Comparison of ENCODE assay signal across 9 mouse cellular contexts in genomic region chr5:135494183-135494910, GRCm38 (mm10). TPM values are rescaled to one million over a fixed set of nuclear protein-coding genes. Genes with fewer than 3 reads are reported as not detected.
A peak's percentile ranks its signal among the peaks of the same experiment; 100 is the strongest.
DNase-seq lines count a peak whose midpoint lies in the region; ATAC-seq and TF ChIP-seq lines count a peak whose summit lies in the region.
"Had no signal": no experiment of that assay in that cellular context is flagged by ENCODE, and none has a peak within 500 bp of the region (broad histone marks: within the 10 kb centered on the region; RNA-seq: fewer than 3 reads in every experiment).

No protein-coding gene starts in this region.

- peaks cover 19% of the 10 kb centered on the region for H3K4me1 ChIP-seq in brown adipose tissue, adult 24 weeks (ENCODE audit: control insufficient read depth, insufficient read depth, insufficient read length, low read length)
- H3K4me1 ChIP-seq in kidney, embryonic 16.5 days (ENCODE audit: insufficient read depth, low read length): peaks cover 10% of the 10 kb centered on the region
- 0 out of 2 replicates have a peak, but pooled peaks cover 5% of the 10 kb centered on the region for H3K4me1 ChIP-seq in stomach, embryonic 15.5 days

- WGBS in kidney, embryonic 16.5 days: 87% methylated on average over 13 of the region's 13 CpGs
- 82% methylated on average over 13 of the region's 13 CpGs for WGBS in stomach, embryonic 15.5 days

- H3K4me2 ChIP-seq in kidney, embryonic 16.5 days (replicated peaks; ENCODE audit: low read depth, low read length): no peak overlapping the region
- no peak overlapping the region for H3K4me2 ChIP-seq in stomach, embryonic 15.5 days

- 0 out of 2 replicates have a peak, but pooled peaks have one; percentile 57 for ATAC-seq in kidney, embryonic 16.5 days (ENCODE audit: low FRiP score, low TSS enrichment)
- ATAC-seq in stomach, embryonic 15.5 days (ENCODE audit: insufficient read depth, low FRiP score, low read depth): peak; percentile 45; the same call in 1 of the 2 replicates

- TF ChIP-seq CTCF in layer of hippocampus, adult 2 months (conservative IDR thresholded peaks at IDR 0.05): peak; percentile 78

- H3K9ac ChIP-seq in kidney, embryonic 16.5 days (replicated peaks; ENCODE audit: low read length): no peak overlapping the region
- no peak overlapping the region for H3K9ac ChIP-seq in stomach, embryonic 15.5 days

- peak in 1 of 2 experiments; percentile 27 for DNase-seq in layer of hippocampus, adult 2 months (ENCODE audit: low spot score in 2 of 2)
- DNase-seq in layer of hippocampus, postnatal 14 days (ENCODE audit: low spot score in 2 of 2): no peak
- peak; percentile 71 for DNase-seq in MN1 (ENCODE audit: low spot score)
- DNase-seq in frontal cortex, postnatal 25 days (ENCODE audit: low spot score in 2 of 2): no peak

- H3K4me3 ChIP-seq in layer of hippocampus, adult 2 months: no peak overlapping the region
- H3K4me3 ChIP-seq in brown adipose tissue, adult 24 weeks (ENCODE audit: insufficient read depth, low read depth, low read length): no peak overlapping the region
- H3K4me3 ChIP-seq in kidney, embryonic 16.5 days (ENCODE audit: low read length): no peak overlapping the region
- H3K4me3 ChIP-seq in stomach, embryonic 15.5 days (replicated peaks): no peak overlapping the region
- H3K4me3 ChIP-seq: erythroblast, embryonic 14.5 days had no signal

- no peaks in the 10 kb centered on the region for H3K36me3 ChIP-seq in kidney, embryonic 16.5 days (ENCODE audit: insufficient read depth, low read length)
- H3K36me3 ChIP-seq in stomach, embryonic 15.5 days: no peaks in the 10 kb centered on the region

- no peaks in the 10 kb centered on the region for H3K9me3 ChIP-seq in kidney, embryonic 16.5 days (ENCODE audit: low read length)
- H3K9me3 ChIP-seq in stomach, embryonic 15.5 days: no peaks in the 10 kb centered on the region

- H3K27ac ChIP-seq in layer of hippocampus, adult 2 months: no peak overlapping the region
- H3K27ac ChIP-seq in brown adipose tissue, adult 24 weeks (replicated peaks; ENCODE audit: low read depth, low read length): 0 out of 2 replicates have a peak overlapping the region, but pooled peaks have one; percentile 27
- no peak overlapping the region for H3K27ac ChIP-seq in kidney, embryonic 16.5 days (ENCODE audit: low read length)
- no peak overlapping the region for H3K27ac ChIP-seq in stomach, embryonic 15.5 days
- H3K27ac ChIP-seq: macrophage had no signal

- no peaks in the 10 kb centered on the region for H3K27me3 ChIP-seq in kidney, embryonic 16.5 days (ENCODE audit: insufficient read depth, low read length)
- H3K27me3 ChIP-seq in stomach, embryonic 15.5 days (replicated peaks): no peaks in the 10 kb centered on the region

RNA-seq across cellular contexts. Expression of gene Hip1, which starts 50.6 kb away (rescaled TPM):
- 10 to 100 TPM; 41.2 to 41.4 TPM for total RNA-seq in layer of hippocampus, adult 2 months (2021)
- 10 to 100 TPM; 56.1 to 62.6 TPM for total RNA-seq in layer of hippocampus, postnatal 14 days (2021)
- 7.9 and 8.6 TPM in 2 replicates for polyA plus RNA-seq in brown adipose tissue, adult 24 weeks (2012; ENCODE audit: insufficient read depth, insufficient read length, missing spikeins)
- 37.1 and 48.9 TPM in 2 replicates for polyA plus RNA-seq in kidney, embryonic 16.5 days (2015; fragmentation: Nextera tagmentation; extraction: Ambion mirVana)
- polyA plus RNA-seq in stomach, embryonic 15.5 days (2015; fragmentation: Nextera tagmentation; extraction: Ambion mirVana): 23.3 and 23.8 TPM in 2 replicates
- polyA plus RNA-seq: erythroblast, embryonic 14.5 days had no signal
